Mouse (Mus musculus): ENCODE measurements at regions not wholly inside any gene's neighbourhood (a gene's known extent, or its start where the extent isn't known, plus 50 kb on each side); places are given as distances from the start of the nearest gene placed in this dataset.
A peak's percentile ranks its signal among the peaks of the same experiment; 100 is the strongest.

DNA sequence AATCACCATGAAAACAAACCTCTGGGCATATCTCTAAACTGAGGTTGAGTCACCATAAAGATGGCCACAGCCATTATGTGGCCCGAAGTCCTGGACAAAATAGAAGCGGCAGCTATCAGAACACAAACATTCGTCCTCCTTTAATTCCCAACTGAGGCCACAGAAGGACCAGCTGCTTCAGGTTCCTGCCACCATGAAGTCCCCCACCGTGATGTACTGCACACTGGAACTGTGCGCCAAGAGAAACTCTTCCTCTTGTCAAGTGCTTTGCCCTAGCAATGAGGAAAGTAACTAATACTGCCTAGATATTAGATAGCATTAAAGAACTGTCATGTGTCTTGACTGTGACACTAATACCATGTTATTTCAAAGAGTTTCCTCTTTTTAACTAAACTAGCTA is 54.4 kb upstream of the Pgm2 start:
- Histone ChIP-seq H3K4me1 (ENCODE audit: control insufficient read depth, insufficient read depth, low read length) (no peaks in the 10 kb centered on the region), H3K27me3 (ENCODE audit: control insufficient read depth, insufficient read depth, low read length) (no peaks in the 10 kb centered on the region), H3K36me3 (ENCODE audit: control insufficient read depth, insufficient read depth, low read length) (no peaks in the 10 kb centered on the region), H3K9ac (ENCODE audit: low read depth, low read length) (no peak overlapping the region), H3K4me3 (ENCODE audit: insufficient read depth, low read depth, low read length) (no peak overlapping the region), H3K27ac (replicated peaks; ENCODE audit: insufficient read depth, low read depth, low read length) (no peak overlapping the region), H3K79me2 (ENCODE audit: control insufficient read depth, insufficient read depth, low read length) (no peaks in the 10 kb centered on the region)
- TF ChIP-seq POLR2A (IDR thresholded peaks at IDR 0.05; ENCODE audit: extremely low read depth, insufficient read depth, low read length) (no peak), CTCF (IDR thresholded peaks at IDR 0.05; ENCODE audit: low read depth, low read length) (no peak)
- no peak for DNase-seq (ENCODE audit: extremely low read depth, low read depth, low spot score)
- 95% methylated on average over 5 of the region's 5 CpGs for WGBS

DNA sequence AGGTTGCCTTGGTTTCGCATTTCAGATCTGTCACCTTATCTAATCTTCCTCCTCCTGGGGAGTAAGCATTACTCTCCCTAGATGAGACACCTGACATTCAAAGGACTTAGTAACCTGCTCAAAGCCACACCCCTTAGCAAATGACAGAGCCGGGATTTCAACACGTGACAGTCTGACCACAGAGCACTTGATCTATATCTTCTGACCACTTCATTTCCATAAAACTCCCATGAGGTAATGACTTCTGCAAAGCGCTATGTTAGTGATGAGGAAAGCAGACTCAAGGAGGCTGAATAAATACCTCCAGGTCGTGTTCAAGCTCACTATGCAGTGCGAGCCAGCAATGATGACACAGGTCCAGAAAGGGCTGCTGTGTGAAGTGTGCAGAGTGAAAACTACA is 52.1 kb upstream of the Pgm2 start:
- Histone ChIP-seq H3K36me3 (ENCODE audit: control insufficient read depth, insufficient read depth, low read length) (no peaks in the 10 kb centered on the region), H3K4me3 (ENCODE audit: insufficient read depth, low read depth, low read length) (no peak overlapping the region), H3K79me2 (ENCODE audit: control insufficient read depth, insufficient read depth, low read length) (no peaks in the 10 kb centered on the region), H3K27me3 (ENCODE audit: control insufficient read depth, insufficient read depth, low read length) (no peaks in the 10 kb centered on the region), H3K27ac (replicated peaks; ENCODE audit: insufficient read depth, low read depth, low read length) (no peak overlapping the region), H3K4me1 (ENCODE audit: control insufficient read depth, insufficient read depth, low read length) (no peaks in the 10 kb centered on the region), H3K9ac (ENCODE audit: low read depth, low read length) (no peak overlapping the region)
- DNase-seq (ENCODE audit: extremely low read depth, low read depth, low spot score): peak; percentile 9
- WGBS: 80% methylated on average over 6 of the region's 6 CpGs
- no peak for TF ChIP-seq POLR2A (IDR thresholded peaks at IDR 0.05; ENCODE audit: extremely low read depth, insufficient read depth, low read length)
- no peak for TF ChIP-seq CTCF (IDR thresholded peaks at IDR 0.05; ENCODE audit: low read depth, low read length)
